Mouse (Mus musculus) limb, embryonic 10.5 days (tissue): Measurements from ENCODE around the gene Eml2. TPM values are rescaled to one million over a fixed set of nuclear protein-coding genes. Genes with fewer than 3 reads are reported as not detected.
A peak's percentile ranks its signal among the peaks of the same experiment; 100 is the strongest.

Experiments used
- DNase-seq: peaks from one replicate; pipeline ENCODE4 v3.0.0-alpha.2; 2017; ENCODE audit warnings: low spot score
- H3K27ac ChIP-seq: fragments of 300-500 bp; sonication (generic); 2 replicates; pipeline ENCODE4 v1.5.1; 2016; ENCODE audit warnings: mild to moderate bottlenecking
- H3K27me3 ChIP-seq: fragments of 300-500 bp; sonication (generic); 2 replicates; pipeline ENCODE4 v1.6.1; 2016; ENCODE audit warnings: low read depth, mild to moderate bottlenecking; ENCODE audit not compliant: poor library complexity, severe bottlenecking
- H3K36me3 ChIP-seq: fragments of 300-500 bp; sonication (generic); 2 replicates; pipeline ENCODE4 v1.6.1; 2016; ENCODE audit warnings: mild to moderate bottlenecking, moderate library complexity
- H3K4me1 ChIP-seq: fragments of 300-500 bp; sonication (generic); 2 replicates; pipeline ENCODE4 v1.6.1; 2016
- H3K4me3 ChIP-seq: fragments of 300-500 bp; sonication (generic); 2 replicates; pipeline ENCODE4 v1.5.1; 2016; ENCODE audit warnings: mild to moderate bottlenecking, moderate library complexity
- H3K9me3 ChIP-seq: fragments of 300-500 bp; sonication (generic); replicated peaks from 2 replicates; pipeline ENCODE4 v1.6.1; 2016; ENCODE audit warnings: mild to moderate bottlenecking
- WGBS: fragments of 180-500 bp; shearing (Covaris S2); methylation state at CpG from one replicate; pipeline ENCODE4 v1.1.7; 2016; 5-methylcytosine and 5-hydroxymethylcytosine counted together
- microRNA counts: library from miRNA; unstranded; fragments of <30 nt; microRNA quantifications from one replicate; lab custom pipeline; 2017
- microRNA-seq: library from miRNA; unstranded; fragments of <30 nt; microRNA quantifications from one replicate; pipeline ENCODE4, GENCODE M21; 2017
- polyA plus RNA-seq: library from polyadenylated mRNA; unstranded; fragments of >200 nt; fragmentation: Nextera tagmentation; extraction: Ambion mirVana; gene quantifications from 2 replicates; pipeline ENCODE4 v1.2.1, GENCODE M21; 2016

Gene Eml2
- polyA plus RNA-seq, 1 experiment from 2014 or later, result 6.4 TPM

DNA sequence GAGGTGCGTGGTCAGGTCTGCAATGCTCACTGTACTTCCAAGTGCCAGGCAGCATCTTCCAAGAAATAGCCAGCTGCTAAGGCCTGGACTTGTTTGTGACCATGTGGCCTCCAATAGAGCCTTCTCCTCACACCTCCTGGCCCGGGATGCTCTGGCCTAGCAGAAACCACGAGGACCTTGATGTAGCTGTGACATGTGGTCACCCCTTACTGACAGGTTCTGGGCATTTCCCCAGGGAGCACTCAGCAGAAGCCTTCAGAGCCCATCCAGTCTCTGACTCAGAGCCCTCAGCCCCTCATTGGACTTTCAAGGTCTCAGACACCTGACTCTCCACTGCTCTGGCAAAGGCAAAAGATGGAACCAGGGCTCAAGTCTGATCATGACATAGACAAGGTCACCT lies 68.9 kb downstream of the Eml2 start:
- Histone ChIP-seq H3K4me1 (0 out of 2 replicates have a peak, but pooled peaks cover 6% of the 10 kb centered on the region), H3K4me3 (no peak overlapping the region), H3K9me3 (no peaks in the 10 kb centered on the region), H3K36me3 (peaks cover 47% of the 10 kb centered on the region), H3K27me3 (no peaks in the 10 kb centered on the region), H3K27ac (no peak overlapping the region)
- no peak for DNase-seq
- 91% methylated on average over 3 of the region's 3 CpGs for WGBS

DNA sequence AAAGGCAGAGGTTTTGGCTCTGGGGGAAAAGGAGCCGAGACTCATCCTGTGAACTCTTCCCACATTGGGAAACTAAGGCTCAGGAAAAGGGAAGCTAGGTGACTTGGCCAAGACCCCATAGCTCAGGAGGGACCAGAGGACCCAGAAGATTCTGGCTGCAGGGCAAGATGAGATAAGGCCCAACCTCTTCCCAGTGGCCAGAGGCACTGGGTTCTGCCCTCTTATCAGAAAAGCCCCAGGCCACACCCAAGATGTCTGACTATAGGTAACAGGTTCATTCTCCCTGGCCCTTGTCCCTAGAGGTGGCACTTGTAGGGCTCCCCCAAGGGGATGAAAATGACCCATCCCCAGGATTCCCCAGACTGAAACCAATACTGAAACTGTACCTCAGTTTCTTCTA lies 70.6 kb downstream of the Eml2 start:
- H3K27ac ChIP-seq, result no peak overlapping the region
- DNase-seq, result no peak
- H3K4me3 ChIP-seq, result no peak overlapping the region
- 0 out of 2 replicates have a peak, but pooled peaks cover 2% of the 10 kb centered on the region for H3K4me1 ChIP-seq
- 97% methylated on average over 1 of the region's 1 CpGs for WGBS
- peaks cover 37% of the 10 kb centered on the region for H3K36me3 ChIP-seq
- no peaks in the 10 kb centered on the region for H3K9me3 ChIP-seq
- no peaks in the 10 kb centered on the region for H3K27me3 ChIP-seq

DNA sequence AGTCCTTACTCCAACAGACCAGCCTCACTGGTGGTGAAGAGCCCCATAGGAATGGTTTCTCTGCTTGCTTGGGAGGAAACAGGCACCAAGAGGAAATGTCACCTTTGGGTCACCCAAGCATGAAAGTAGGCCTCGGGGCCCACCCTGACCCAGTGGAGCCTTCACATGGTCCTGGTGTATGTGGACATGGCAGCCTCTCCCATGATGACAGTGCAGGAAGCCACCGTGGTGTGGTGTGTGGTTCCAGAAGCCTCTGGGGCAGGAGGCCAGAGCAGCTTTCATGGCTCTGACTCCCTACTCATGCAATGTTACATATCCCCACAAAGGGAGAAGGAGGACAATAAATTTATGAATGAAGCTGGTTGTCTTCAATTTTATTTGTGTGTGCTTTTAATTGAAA lies 71.3 kb downstream of the Eml2 start:
- H3K36me3 ChIP-seq, result peaks cover 37% of the 10 kb centered on the region
- 0 out of 2 replicates have a peak, but pooled peaks cover 2% of the 10 kb centered on the region for H3K4me1 ChIP-seq
- H3K27me3 ChIP-seq, result no peaks in the 10 kb centered on the region
- no peaks in the 10 kb centered on the region for H3K9me3 ChIP-seq
- no peak for DNase-seq
- H3K27ac ChIP-seq, result no peak overlapping the region
- 90% methylated on average over 2 of the region's 2 CpGs for WGBS
- no peak overlapping the region for H3K4me3 ChIP-seq

DNA sequence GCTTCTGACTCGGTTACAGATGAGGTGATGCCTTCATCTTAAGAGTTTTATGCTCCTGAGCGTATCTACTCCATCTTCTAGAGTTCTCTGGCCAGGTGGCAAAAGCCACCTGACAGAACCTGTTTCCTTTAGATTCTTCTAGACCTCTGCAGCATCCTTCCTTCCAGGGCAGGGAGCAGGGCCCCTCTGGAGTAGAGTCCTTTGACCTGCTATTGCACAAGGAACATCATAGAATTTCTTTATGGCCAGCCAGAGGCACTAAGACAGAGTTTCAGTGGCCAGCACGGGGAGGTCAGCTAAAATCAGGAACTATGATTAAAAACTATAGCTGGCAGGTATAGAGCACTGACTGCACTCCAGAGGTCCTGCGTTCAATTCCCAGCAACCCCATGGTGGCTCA lies 75.9 kb downstream of the Eml2 start:
- Histone ChIP-seq H3K9me3 (no peaks in the 10 kb centered on the region), H3K27ac (no peak overlapping the region), H3K36me3 (peaks cover 32% of the 10 kb centered on the region), H3K4me1 (0 out of 2 replicates have a peak, but pooled peaks cover 2% of the 10 kb centered on the region), H3K27me3 (no peaks in the 10 kb centered on the region), H3K4me3 (no peak overlapping the region)
- DNase-seq, result no peak
- WGBS, result 85% methylated on average over 4 of the region's 4 CpGs

DNA sequence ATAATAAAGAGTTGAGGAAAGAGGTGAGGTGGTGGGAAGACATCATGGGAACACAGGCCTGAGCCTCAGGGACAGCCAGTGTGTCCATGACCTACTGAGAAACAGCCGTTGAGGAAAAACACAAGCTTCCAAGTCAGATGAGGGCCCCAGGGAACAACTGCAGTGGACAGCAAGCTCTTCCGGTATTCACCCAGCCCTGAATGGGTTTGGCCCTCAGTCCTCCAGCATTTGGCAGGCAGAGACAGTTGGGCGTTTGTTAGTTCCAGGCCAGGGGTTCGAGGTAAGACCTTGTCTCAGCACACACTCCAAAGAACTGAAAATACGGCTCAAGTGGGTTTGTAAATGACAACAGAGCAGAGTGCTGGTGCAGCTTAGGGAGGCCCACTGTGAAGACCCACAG lies 77.2 kb downstream of the Eml2 start:
- 0 out of 2 replicates have a peak, but pooled peaks cover 2% of the 10 kb centered on the region for H3K4me1 ChIP-seq
- WGBS, result 74% methylated on average over 5 of the region's 5 CpGs
- no peaks in the 10 kb centered on the region for H3K9me3 ChIP-seq
- no peak overlapping the region for H3K27ac ChIP-seq
- H3K4me3 ChIP-seq, result no peak overlapping the region
- no peaks in the 10 kb centered on the region for H3K27me3 ChIP-seq
- DNase-seq, result no peak
- peaks cover 37% of the 10 kb centered on the region for H3K36me3 ChIP-seq

DNA sequence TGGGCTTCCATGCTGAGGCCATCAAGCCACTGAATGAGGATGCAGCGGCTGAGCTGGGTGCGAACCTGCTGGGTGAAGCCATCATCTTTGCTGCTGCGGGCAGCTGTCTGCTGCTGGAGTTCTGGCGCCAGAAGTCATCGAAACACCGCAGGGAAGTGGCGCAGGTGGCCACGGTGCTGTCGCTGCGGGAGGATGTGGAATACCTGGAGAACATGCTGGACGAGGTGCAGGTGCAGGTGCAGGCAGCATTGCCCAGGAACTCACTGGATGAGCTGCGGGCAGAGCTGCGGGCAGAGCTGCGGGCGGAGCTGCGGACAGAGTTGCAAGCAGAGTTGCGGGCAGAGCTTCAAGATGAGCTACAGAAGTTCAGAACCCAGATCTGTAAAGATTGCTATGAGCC lies 79.2 kb downstream of the Eml2 start:
- no peak overlapping the region for H3K4me3 ChIP-seq
- H3K9me3 ChIP-seq, result no peaks in the 10 kb centered on the region
- WGBS, result 84% methylated on average over 17 of the region's 17 CpGs
- no peaks in the 10 kb centered on the region for H3K4me1 ChIP-seq
- no peaks in the 10 kb centered on the region for H3K27me3 ChIP-seq
- H3K27ac ChIP-seq, result no peak overlapping the region
- peaks cover 57% of the 10 kb centered on the region for H3K36me3 ChIP-seq
- no peak for DNase-seq

MicroRNAs encoded within 50 kb of the gene (microRNA counts, 519-probe panel; counts per million panel counts)
- 684 counts per million, percentile 72 among the panel's probes with 10 or more counts for microRNA mmu-miR-330 (lab: Ali Mortazavi, UCI)

Small RNAs within 50 kb of the gene (microRNA-seq; reads per million reads assigned to microRNA genes)
- gene Mir330, result 256 reads per million, percentile 60 among the genes with 10 or more reads in this experiment

Other genes starting within 250 kb of the Eml2 start
- not detected in 2 replicates for gene Nanos2, start 189.0 kb upstream of the Eml2 start, polyA plus RNA-seq
- gene Mypop, start 185.2 kb upstream of the Eml2 start, polyA plus RNA-seq, result 3.4 and 4.0 TPM in 2 replicates
- 30.8 and 34.4 TPM in 2 replicates for gene Irf2bp1, start 172.4 kb upstream of the Eml2 start, polyA plus RNA-seq
- gene Foxa3, start 152.9 kb upstream of the Eml2 start, polyA plus RNA-seq, result not detected in 2 replicates
- gene Sympk, start 152.0 kb upstream of the Eml2 start, polyA plus RNA-seq, result 50.4 and 54.6 TPM in 2 replicates
- not detected in 2 replicates for gene Rsph6a, start 121.7 kb upstream of the Eml2 start, polyA plus RNA-seq
- 20.0 and 21.4 TPM in 2 replicates for gene Dmwd, start 100.2 kb upstream of the Eml2 start, polyA plus RNA-seq
- 7.2 and 8.7 TPM in 2 replicates for gene Dmpk, start 92.6 kb upstream of the Eml2 start, polyA plus RNA-seq
- gene Six5, start 81.8 kb upstream of the Eml2 start, polyA plus RNA-seq, result 5.7 and 7.5 TPM in 2 replicates
- gene Gm4969, start 58.1 kb upstream of the Eml2 start, polyA plus RNA-seq, result 1.1 and 2.2 TPM in 2 replicates
- 15.2 and 19.6 TPM in 2 replicates for gene Fbxo46, start 56.6 kb upstream of the Eml2 start, polyA plus RNA-seq
- gene Qpctl, start 27.1 kb upstream of the Eml2 start, polyA plus RNA-seq, result 12.5 and 14.4 TPM in 2 replicates
- gene Snrpd2, start 26.7 kb upstream of the Eml2 start, polyA plus RNA-seq, result 176 and 199 TPM in 2 replicates
- gene Gipr, start 10.3 kb upstream of the Eml2 start, polyA plus RNA-seq, result 0.06 and 0.09 TPM in 2 replicates
- 6.5 and 8.5 TPM in 2 replicates for gene Gpr4, start 36.1 kb downstream of the Eml2 start, polyA plus RNA-seq
- 45.7 and 48.7 TPM in 2 replicates for gene Opa3, start 51.9 kb downstream of the Eml2 start, polyA plus RNA-seq
- gene Vasp, start 95.4 kb downstream of the Eml2 start, polyA plus RNA-seq, result 68.1 and 75.7 TPM in 2 replicates
- 0.16 and 0.39 TPM in 2 replicates for gene Ppm1n, start 103.6 kb downstream of the Eml2 start, polyA plus RNA-seq
- 5.5 and 5.6 TPM in 2 replicates for gene Rtn2, start 106.2 kb downstream of the Eml2 start, polyA plus RNA-seq
- gene Fosb, start 133.6 kb downstream of the Eml2 start, polyA plus RNA-seq, result 0.04 and 0.11 TPM in 2 replicates
- 97.8 and 101 TPM in 2 replicates for gene Ercc1, start 168.4 kb downstream of the Eml2 start, polyA plus RNA-seq
- gene Cd3eap, start 183.1 kb downstream of the Eml2 start, polyA plus RNA-seq, result 28.3 and 31.4 TPM in 2 replicates
- 6.5 and 7.0 TPM in 2 replicates for gene Ppp1r13l, start 183.3 kb downstream of the Eml2 start, polyA plus RNA-seq
- gene Ercc2, start 205.6 kb downstream of the Eml2 start, polyA plus RNA-seq, result 25.6 and 26.6 TPM in 2 replicates
- 3.3 and 4.4 TPM in 2 replicates for gene Klc3, start 227.7 kb downstream of the Eml2 start, polyA plus RNA-seq
- not detected in 2 replicates for gene Ckm, start 228.4 kb downstream of the Eml2 start, polyA plus RNA-seq